Mouse (Mus musculus) embryonic fibroblast, embryonic 13.5 days (primary cell): ENCODE measurements at regions not wholly inside any gene's neighbourhood (a gene's known extent, or its start where the extent isn't known, plus 50 kb on each side); places are given as distances from the start of the nearest gene placed in this dataset.

Source experiments
- CTCF ChIP-seq: IDR thresholded peaks from 2 replicates; pipeline ENCODE4 v1.5.1; 2011; ENCODE audit warnings: mild to moderate bottlenecking, control low read depth, low read length, moderate library complexity, borderline replicate concordance; ENCODE audit not compliant: insufficient read depth
- POLR2A ChIP-seq: IDR thresholded peaks from 2 replicates; pipeline ENCODE4 v1.6.1; 2011; ENCODE audit warnings: low read depth, mild to moderate bottlenecking, control low read depth, low read length, moderate library complexity

- TF ChIP-seq CTCF (no peak), POLR2A (no peak)
These were observed 111.2 kb downstream of the Pou4f1 start for GRCm38 (mm10) chr14:104356636-104357035.
